ENCODE assay signal across 15 mouse cellular contexts in genomic region chr6:108695844-108696821, GRCm38 (mm10). TPM values are rescaled to one million over a fixed set of nuclear protein-coding genes. Genes with fewer than 3 reads are reported as not detected.
DNase-seq lines count a peak whose midpoint lies in the region; TF ChIP-seq lines count a peak whose summit lies in the region.
"Had no signal": no experiment of that assay in that cellular context is flagged by ENCODE, and none has a peak within 500 bp of the region (broad histone marks: within the 10 kb centered on the region; RNA-seq: fewer than 3 reads in every experiment).

No protein-coding gene starts in this region.

- no peaks in the 10 kb centered on the region for H3K36me3 ChIP-seq in spleen, adult 2 months (ENCODE audit: control insufficient read depth, insufficient read depth, low read length)
- H3K36me3 ChIP-seq: embryonic facial prominence, embryonic 13.5 days; heart, embryonic 15.5 days; hindbrain, embryonic 12.5 days; midbrain, embryonic 15.5 days had no signal

- peaks cover 23% of the 10 kb centered on the region for H3K4me1 ChIP-seq in spleen, adult 2 months (ENCODE audit: control insufficient read depth, insufficient read depth, insufficient read length)

- TF ChIP-seq POLR2A in spleen, adult 2 months (IDR thresholded peaks at IDR 0.05; ENCODE audit: low read depth, low read length), result no peak

- peak overlapping the region; percentile 83 for H3K27ac ChIP-seq in spleen, adult 2 months (ENCODE audit: insufficient read depth, low read length)
- H3K27ac ChIP-seq: embryonic facial prominence, embryonic 13.5 days; heart, embryonic 15.5 days; hindbrain, embryonic 12.5 days; midbrain, embryonic 15.5 days had no signal

- 47% methylated on average over 11 of the region's 11 CpGs for WGBS in spleen, adult 2 months

- DNase-seq in B cell, adult 2 months, result peak; percentile 70 to 79
- DNase-seq in MEL-GATA-1-ER (ENCODE audit: extremely low read depth, low read depth), result peak; percentile 95
- peak; percentile 49 to 57 for DNase-seq in lung, postnatal 4 days
- peak in 1 of 2 experiments; percentile 63 for DNase-seq in spleen, adult 2 months (ENCODE audit: low read depth in 1 of 2, low spot score in 2 of 2)
- DNase-seq in right cerebral cortex, adult 2 months (ENCODE audit: low spot score in 2 of 2), result no peak
- no peak for DNase-seq in gastrocnemius, adult 8-10 months (ENCODE audit: low spot score in 2 of 2)
- DNase-seq in kidney, postnatal 25 days, result no peak
- DNase-seq: cerebellum, adult 11 months; liver; lung, embryonic 14.5 days; thymus, adult 18-20 months had no signal

- no peaks in the 10 kb centered on the region for H3K27me3 ChIP-seq in spleen, adult 2 months (ENCODE audit: control insufficient read depth, insufficient read depth, low read length)
- H3K27me3 ChIP-seq: embryonic facial prominence, embryonic 13.5 days; heart, embryonic 15.5 days; hindbrain, embryonic 12.5 days had no signal

- no peak overlapping the region for H3K4me3 ChIP-seq in spleen, adult 2 months (ENCODE audit: extremely low read depth, insufficient read depth, insufficient read length)
- H3K4me3 ChIP-seq: embryonic facial prominence, embryonic 13.5 days; heart, embryonic 15.5 days; hindbrain, embryonic 12.5 days; midbrain, embryonic 15.5 days had no signal

- TF ChIP-seq CTCF in spleen, adult 2 months (IDR thresholded peaks at IDR 0.05; ENCODE audit: extremely low read depth, insufficient read depth, insufficient read length, insufficient replicate concordance), result no peak

RNA-seq across cellular contexts. Expression of gene Bhlhe40, which starts 35.7 kb away (rescaled TPM):
- 8.1 and 10.2 TPM in 2 replicates for polyA plus RNA-seq in spleen, adult 2 months (2012; rRNA removed)
- total RNA-seq in gastrocnemius, adult 8-10 months (2022), result 100 to 1,000 TPM in 3 of 4 experiments, 10 to 100 TPM in 1; 89.5 to 168 (median 130) TPM

Comparison
In these comparisons a context has a peak if more than half of its experiments do, and no peak if none do; other contexts are left out.
1. DNase-seq: peak in B cell, adult 2 months (2 of 2), MEL-GATA-1-ER (single experiment) and lung, postnatal 4 days (2 of 2); none in right cerebral cortex, adult 2 months (0 of 2), gastrocnemius, adult 8-10 months (0 of 2) and kidney, postnatal 25 days (0 of 2).